In genomic region chr9:57932831-57933602, GRCm38 (mm10) we compare ENCODE assay signal across 14 mouse cellular contexts. TPM values are rescaled to one million over a fixed set of nuclear protein-coding genes. Genes with fewer than 3 reads are reported as not detected.
DNase-seq lines count a peak whose midpoint lies in the region; ATAC-seq and TF ChIP-seq lines count a peak whose summit lies in the region.
"Had no signal": no experiment of that assay in that cellular context is flagged by ENCODE, and none has a peak within 500 bp of the region (broad histone marks: within the 10 kb centered on the region; RNA-seq: fewer than 3 reads in every experiment).

No protein-coding gene starts in this region.

- H3K36me3 ChIP-seq in lung, postnatal 0 days (ENCODE audit: insufficient read depth, low read length), result peaks cover 15% of the 10 kb centered on the region
- H3K36me3 ChIP-seq in kidney, embryonic 14.5 days (ENCODE audit: control insufficient read depth, insufficient read depth, low read length), result peaks cover 16% of the 10 kb centered on the region

- no peaks in the 10 kb centered on the region; the same call in 1 of the 2 replicates for H3K4me1 ChIP-seq in lung, postnatal 0 days (ENCODE audit: insufficient read depth, low read depth, low read length)
- H3K4me1 ChIP-seq in kidney, embryonic 14.5 days (ENCODE audit: control insufficient read depth, insufficient read depth, low read length), result no peaks in the 10 kb centered on the region
- H3K4me1 ChIP-seq: limb, embryonic 13.5 days had no signal

- TF ChIP-seq EP300 in lung, postnatal 0 days (IDR thresholded peaks at IDR 0.05), result no peak

- H3K27me3 ChIP-seq in lung, postnatal 0 days (replicated peaks; ENCODE audit: insufficient read depth, low read length), result no peaks in the 10 kb centered on the region
- no peaks in the 10 kb centered on the region; the same call in 1 of the 2 replicates for H3K27me3 ChIP-seq in kidney, embryonic 14.5 days (ENCODE audit: control insufficient read depth, insufficient read depth, low read length)

- no peak overlapping the region for H3K9ac ChIP-seq in lung, postnatal 0 days (replicated peaks; ENCODE audit: low read depth)
- H3K9ac ChIP-seq in kidney, embryonic 14.5 days (ENCODE audit: low read depth, low read length), result no peak overlapping the region
- H3K9ac ChIP-seq: embryonic facial prominence, embryonic 13.5 days; limb, embryonic 13.5 days had no signal

- H3K27ac ChIP-seq in lung, postnatal 0 days (ENCODE audit: low read length), result 0 out of 2 replicates have a peak overlapping the region, but pooled peaks have one; percentile 73
- no peak overlapping the region for H3K27ac ChIP-seq in kidney, embryonic 14.5 days (ENCODE audit: low read depth, low read length)
- H3K27ac ChIP-seq: embryonic facial prominence, embryonic 13.5 days; limb, embryonic 13.5 days had no signal

- H3K4me2 ChIP-seq in lung, postnatal 0 days (replicated peaks; ENCODE audit: low read depth, low read length), result no peak overlapping the region
- H3K4me2 ChIP-seq in kidney, embryonic 14.5 days (replicated peaks; ENCODE audit: low read depth, low read length), result no peak overlapping the region
- H3K4me2 ChIP-seq: embryonic facial prominence, embryonic 13.5 days; limb, embryonic 13.5 days had no signal

- ATAC-seq in lung, postnatal 0 days, result no peak
- ATAC-seq in kidney, embryonic 14.5 days (ENCODE audit: low FRiP score, low TSS enrichment), result no peak
- ATAC-seq: intestine, embryonic 16.5 days had no signal

- H3K9me3 ChIP-seq in lung, postnatal 0 days (ENCODE audit: low read length), result no peaks in the 10 kb centered on the region
- H3K9me3 ChIP-seq in kidney, embryonic 14.5 days (ENCODE audit: control insufficient read depth, low read length), result no peaks in the 10 kb centered on the region
- H3K9me3 ChIP-seq: embryonic facial prominence, embryonic 13.5 days; limb, embryonic 13.5 days had no signal

- no peak for DNase-seq in lung, postnatal 0 days (ENCODE audit: low spot score)
- DNase-seq in lung, postnatal 36 days, result no peak
- peak; percentile 94 for DNase-seq in cerebellum, adult 9-10 months
- DNase-seq in layer of hippocampus, adult 18-20 months (ENCODE audit: low spot score in 2 of 2), result peak; percentile 70 to 86
- DNase-seq in right cerebral cortex, postnatal 36 days (ENCODE audit: low spot score in 2 of 2), result peak; percentile 34 to 47
- DNase-seq in kidney, adult 8-10 months, result no peak
- no peak for DNase-seq in MN1 (ENCODE audit: low spot score)
- DNase-seq: adrenal gland, adult 8-10 months; lung, postnatal 10 days; thymus, adult 2 months had no signal

- no peak for TF ChIP-seq CTCF in lung, postnatal 0 days (IDR thresholded peaks at IDR 0.05)

- 54% methylated on average over 6 of the region's 6 CpGs for whole genome bisulfite sequencing in lung, postnatal 0 days
- 67% methylated on average over 6 of the region's 6 CpGs for WGBS in kidney, embryonic 14.5 days

- H3K4me3 ChIP-seq in lung, postnatal 0 days (ENCODE audit: low read depth, low read length), result no peak overlapping the region
- no peak overlapping the region for H3K4me3 ChIP-seq in kidney, embryonic 14.5 days (ENCODE audit: low read length)
- H3K4me3 ChIP-seq: embryonic facial prominence, embryonic 13.5 days; limb, embryonic 13.5 days had no signal

RNA-seq across cellular contexts. Expression of gene Sema7a, which starts 6.9 kb away (rescaled TPM):
- polyA plus RNA-seq in lung, postnatal 0 days (2015; fragmentation: Nextera tagmentation; extraction: Ambion mirVana), result 6.2 and 8.4 TPM in 2 replicates
- total RNA-seq in layer of hippocampus, adult 18-20 months (2021), result 10 to 100 TPM; 85.7 to 96.3 TPM
- 0.93 TPM in 2 replicates for polyA plus RNA-seq in kidney, embryonic 14.5 days (2014; fragmentation: Nextera tagmentation; extraction: Ambion mirVana)

RNA-seq across cellular contexts. Expression of gene Ubl7, which starts 22.2 kb away (rescaled TPM):
- polyA plus RNA-seq in lung, postnatal 0 days (2015; fragmentation: Nextera tagmentation; extraction: Ambion mirVana), result 120 and 121 TPM in 2 replicates
- total RNA-seq in layer of hippocampus, adult 18-20 months (2021), result 100 to 1,000 TPM in 1 of 2 experiments, 10 to 100 TPM in 1; 98.1 to 105 TPM
- 106 and 108 TPM in 2 replicates for polyA plus RNA-seq in kidney, embryonic 14.5 days (2014; fragmentation: Nextera tagmentation; extraction: Ambion mirVana)

Comparison
In these comparisons a context has a peak if more than half of its experiments do, and no peak if none do; other contexts are left out.
1. DNase-seq: peak in cerebellum, adult 9-10 months (single experiment), layer of hippocampus, adult 18-20 months (2 of 2) and right cerebral cortex, postnatal 36 days (2 of 2); none in lung, postnatal 0 days (single experiment), lung, postnatal 36 days (single experiment), kidney, adult 8-10 months (0 of 2) and MN1 (single experiment).